Mouse (Mus musculus): ENCODE results near the gene Plxnb2. TPM values are rescaled to one million over a fixed set of nuclear protein-coding genes. Genes with fewer than 3 reads are reported as not detected.
A peak's percentile ranks its signal among the peaks of the same experiment; 100 is the strongest.

Gene Plxnb2
- total RNA-seq, 2 experiments from 2014 or later = 132 to 137 TPM

DNA sequence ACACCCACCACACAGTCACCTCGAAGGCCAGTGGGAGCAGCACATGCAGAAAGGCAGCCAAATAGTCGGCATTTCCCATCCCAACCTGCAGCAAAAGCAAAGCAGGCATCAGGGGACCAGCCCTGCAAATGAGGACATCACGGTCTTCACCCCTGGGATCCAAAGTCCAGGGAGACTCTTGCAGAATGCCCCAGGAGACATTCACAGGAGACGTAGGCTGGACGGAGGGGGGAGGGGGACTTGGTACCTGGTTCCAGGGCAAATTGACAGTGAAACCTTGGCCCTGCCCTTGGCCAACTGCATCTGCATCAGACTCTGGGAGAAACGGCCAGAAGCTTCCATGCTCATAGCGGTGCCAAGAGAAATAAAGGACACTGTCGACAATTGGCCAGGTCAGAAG lies 54.0 kb downstream of the Plxnb2 start:
- DNase-seq = no peak

GRCm38 (mm10) chr15:89125351-89125750 lies 55.2 kb downstream of the Plxnb2 start:
- DNase-seq = no peak

DNA sequence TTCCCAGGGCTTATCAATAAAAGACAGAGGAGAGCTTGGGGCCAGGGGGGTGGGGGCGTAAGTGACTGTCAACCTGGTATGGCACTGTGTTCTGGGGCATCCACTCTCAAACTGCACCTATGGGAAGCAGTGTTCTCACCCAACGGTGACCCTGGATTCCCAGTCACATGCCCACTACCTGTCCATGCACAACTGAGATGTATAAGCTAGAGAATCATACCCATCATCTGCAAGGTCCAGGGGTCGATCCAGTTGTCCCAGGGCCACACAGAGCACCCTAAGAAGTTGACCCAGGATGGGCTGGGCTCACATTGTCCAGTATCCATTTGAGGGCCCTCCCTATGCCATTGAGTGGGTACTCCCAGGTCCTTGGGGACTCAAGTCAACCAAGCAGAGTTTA lies 56.3 kb downstream of the Plxnb2 start:
- DNase-seq = no peak

- peak; percentile 43 for DNase-seq
Observed at GRCm38 (mm10) chr15:89123595-89123994, 57.0 kb downstream of the Plxnb2 start.

DNA sequence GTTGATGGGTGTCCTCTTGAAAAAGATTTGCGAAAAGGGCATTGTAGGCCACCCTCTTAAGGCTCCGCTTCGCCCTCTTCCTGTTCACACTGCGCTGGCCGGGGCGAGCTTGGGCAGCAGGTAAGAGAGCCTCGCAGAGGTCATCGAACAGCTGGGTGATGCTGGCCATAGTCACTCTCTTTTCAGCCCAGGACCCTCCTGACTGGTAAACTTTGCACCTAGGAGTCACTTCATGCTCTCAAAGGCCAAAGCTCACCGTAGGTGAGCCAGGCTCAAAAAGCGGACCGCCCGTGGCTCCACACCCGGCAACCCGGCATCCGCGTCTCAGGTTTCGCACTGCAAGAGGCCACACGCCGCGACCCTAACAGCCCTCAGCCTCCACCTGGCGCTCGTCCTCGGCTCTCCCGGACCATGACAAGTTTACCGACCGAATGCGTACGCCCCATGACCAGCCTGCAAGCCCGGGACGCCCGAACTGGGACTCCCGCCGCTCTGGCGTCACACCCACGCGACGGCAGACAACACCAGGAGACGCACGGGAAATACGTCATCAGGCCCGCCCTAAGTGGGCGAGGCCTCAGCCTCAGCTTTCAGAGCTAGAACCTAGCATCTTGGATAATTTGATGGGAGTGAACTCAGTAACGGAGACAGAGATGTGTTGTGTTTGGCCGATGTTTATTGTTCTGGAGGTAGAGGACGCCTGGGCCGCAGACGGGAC lies 57.8 kb downstream of the Plxnb2 start, which contains the start of gene Tubgcp6:
Gene Tubgcp6, minus strand, starts transcription at position 464 of the 718 bp plus-strand sequence.
- DNase-seq = peak; percentile 95

DNA sequence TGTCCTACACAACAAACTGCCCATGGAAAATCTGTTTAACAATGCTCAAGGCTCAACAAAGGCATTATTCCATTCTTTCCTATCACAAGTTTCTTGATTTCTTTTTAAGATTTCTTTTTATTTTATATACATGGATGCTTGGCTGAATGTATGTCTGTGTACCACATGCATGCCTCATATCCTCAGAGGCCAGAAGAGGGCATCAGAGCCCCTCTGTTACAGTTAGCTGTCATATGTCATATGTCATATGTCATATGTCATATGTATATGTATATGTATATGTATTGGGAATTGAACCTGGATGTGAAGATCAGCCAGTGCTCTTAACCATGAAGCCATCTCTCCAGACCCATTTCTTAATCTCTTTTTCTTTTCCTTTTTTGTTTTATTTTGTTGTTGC lies 62.6 kb downstream of the Plxnb2 start:
- no peak for DNase-seq

GRCm38 (mm10) chr15:89110147-89110546 lies 70.4 kb downstream of the Plxnb2 start:
- DNase-seq = peak; percentile 74

- DNase-seq = no peak
Observed at GRCm38 (mm10) chr15:89106976-89107375, 73.6 kb downstream of the Plxnb2 start.

- DNase-seq = no peak
Observed at GRCm38 (mm10) chr15:89106073-89106472, 74.5 kb downstream of the Plxnb2 start.

Small RNA genes within 50 kb of the gene (microRNA-seq; reads per million reads assigned to microRNA genes)
- gene Mir6958 (2.8 to 3.5 reads per million in 2 experiments), gene Mir7118 (0.20 to 0.35 reads per million in 2 experiments)

Other genes starting within 250 kb of the Plxnb2 start
- gene Ttll8, start 226.4 kb downstream of the Plxnb2 start, total RNA-seq (2021) = not detected
- gene Mlc1, start 201.8 kb downstream of the Plxnb2 start, total RNA-seq (2021) = not detected
- 100 to 1,000 TPM; 109 to 121 TPM for gene Mov10l1, start 197.9 kb downstream of the Plxnb2 start, total RNA-seq (2021)
- gene Panx2, start 121.1 kb downstream of the Plxnb2 start, total RNA-seq (2021) = 1 to 10 TPM; 2.1 to 2.3 TPM
- gene Trabd, start 105.7 kb downstream of the Plxnb2 start, total RNA-seq (2021) = 10 to 100 TPM; 45.1 to 47.6 TPM
- gene Selenoo, start 91.7 kb downstream of the Plxnb2 start, total RNA-seq (2021) = 10 to 100 TPM; 10.0 to 10.2 TPM
- 10 to 100 TPM; 15.9 to 16.1 TPM for gene Tubgcp6, start 57.7 kb downstream of the Plxnb2 start, total RNA-seq (2021)
- gene Hdac10, start 52.1 kb downstream of the Plxnb2 start, total RNA-seq (2021) = 1 to 10 TPM; 9.0 to 9.5 TPM
- gene Mapk12, start 40.1 kb downstream of the Plxnb2 start, total RNA-seq (2021) = 10 to 100 TPM; 28.8 to 28.9 TPM
- gene Mapk11, start 31.2 kb downstream of the Plxnb2 start, total RNA-seq (2021) = 1 to 10 TPM; 4.1 to 5.4 TPM
- gene Dennd6b, start 15.7 kb upstream of the Plxnb2 start, total RNA-seq (2021) = 10 to 100 TPM in 1 of 2 experiments, 1 to 10 TPM in 1; 8.7 to 10.3 TPM
- gene Ppp6r2, start 30.8 kb upstream of the Plxnb2 start, total RNA-seq (2021) = 10 to 100 TPM; 51.4 to 54.7 TPM
- gene Sbf1, start 134.5 kb upstream of the Plxnb2 start, total RNA-seq (2021) = 10 to 100 TPM; 78.6 to 83.4 TPM
- not detected for gene Adm2, start 141.9 kb upstream of the Plxnb2 start, total RNA-seq (2021)
- gene Miox, start 153.6 kb upstream of the Plxnb2 start, total RNA-seq (2021) = not detected
- gene Lmf2, start 174.9 kb upstream of the Plxnb2 start, total RNA-seq (2021) = 10 to 100 TPM; 54.0 to 55.5 TPM
- 10 to 100 TPM; 91.0 to 99.7 TPM for gene Ncaph2, start 174.9 kb upstream of the Plxnb2 start, total RNA-seq (2021)
- 10 to 100 TPM; 13.6 to 14.1 TPM for gene Sco2, start 193.1 kb upstream of the Plxnb2 start, total RNA-seq (2021)
- under 1 TPM; 0.31 to 0.72 TPM for gene Tymp, start 196.3 kb upstream of the Plxnb2 start, total RNA-seq (2021)
- under 1 TPM; 0.26 to 0.72 TPM for gene Odf3b, start 198.5 kb upstream of the Plxnb2 start, total RNA-seq (2021)
- not detected for gene Klhdc7b, start 204.1 kb upstream of the Plxnb2 start, total RNA-seq (2021)
- not detected for gene Syce3, start 229.7 kb upstream of the Plxnb2 start, total RNA-seq (2021)
- gene Cpt1b, start 245.1 kb upstream of the Plxnb2 start, total RNA-seq (2021) = 100 to 1,000 TPM; 585 to 617 TPM
- gene C730034F03Rik, start 248.8 kb upstream of the Plxnb2 start, total RNA-seq (2021) = 1 to 10 TPM; 1.1 to 1.8 TPM
- gene Gm44502, start 248.9 kb upstream of the Plxnb2 start, total RNA-seq (2021) = 10 to 100 TPM in 1 of 2 experiments, 1 to 10 TPM in 1; 2.1 to 11.6 TPM
- gene Chkb, start 249.1 kb upstream of the Plxnb2 start, total RNA-seq (2021) = 10 to 100 TPM; 68.2 to 94.0 TPM

Data from heart, postnatal 4 days (tissue).